Mouse (Mus musculus) right cerebral cortex, postnatal 14 days (tissue): Measurements from ENCODE around the gene Rab2b.

Experiments used
- DNase-seq: peaks from one replicate; pipeline ENCODE4 v3.0.0; 2022

Gene Rab2b

GRCm38 (mm10) chr14:52272781-52273180 is 6.6 kb downstream of the Rab2b start:
- DNase-seq = no peak

GRCm38 (mm10) chr14:52257484-52258213 is 21.7 kb downstream of the Rab2b start, which contains the start of gene Chd8:
Gene Chd8 (minus strand): TSS chr14:52257780.
- peak; percentile 97 for DNase-seq

DNA sequence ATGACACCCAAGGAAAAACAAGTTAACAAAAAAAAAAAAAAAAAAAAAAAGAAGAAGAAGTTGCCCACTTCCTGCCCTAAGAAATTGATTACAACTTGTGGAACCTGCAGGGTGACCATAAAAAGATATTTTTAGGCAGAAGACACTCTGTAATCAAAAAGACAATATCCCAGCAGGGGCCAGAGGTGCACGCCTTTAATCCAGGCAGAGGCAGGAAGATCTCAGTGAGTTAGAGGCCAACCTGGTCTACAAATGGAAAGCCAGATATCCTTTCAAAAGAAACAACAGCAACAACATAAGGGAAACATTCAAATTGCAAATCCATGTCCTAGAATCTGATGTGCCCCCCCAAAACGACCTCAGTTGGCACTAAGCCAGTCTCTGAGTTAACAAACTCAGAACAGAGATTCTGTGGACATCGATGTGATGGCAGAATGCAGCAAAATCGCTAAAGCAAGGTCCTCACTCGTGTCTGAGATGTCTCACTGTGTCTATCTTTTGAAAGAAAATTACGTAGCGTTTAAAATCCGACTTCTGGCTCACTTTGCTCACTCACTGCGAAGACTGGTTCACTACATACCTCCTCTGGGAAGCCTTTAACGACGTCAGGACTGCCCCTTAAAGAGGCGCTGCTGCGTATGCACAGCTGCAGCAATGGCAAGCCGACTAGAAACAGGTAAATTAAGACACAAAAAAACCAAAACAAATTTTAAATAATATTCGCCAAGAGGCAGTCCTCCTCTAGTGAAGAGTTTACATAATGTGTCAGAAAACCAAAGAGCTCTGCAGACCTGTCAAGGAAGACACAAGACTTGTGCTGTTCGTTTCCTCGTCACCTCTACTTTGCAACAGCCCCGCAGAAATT is 22.8 kb downstream of the Rab2b start:
- DNase-seq = no peak

- DNase-seq = no peak
These were observed 33.2 kb downstream of the Rab2b start for GRCm38 (mm10) chr14:52246129-52246528.

DNA sequence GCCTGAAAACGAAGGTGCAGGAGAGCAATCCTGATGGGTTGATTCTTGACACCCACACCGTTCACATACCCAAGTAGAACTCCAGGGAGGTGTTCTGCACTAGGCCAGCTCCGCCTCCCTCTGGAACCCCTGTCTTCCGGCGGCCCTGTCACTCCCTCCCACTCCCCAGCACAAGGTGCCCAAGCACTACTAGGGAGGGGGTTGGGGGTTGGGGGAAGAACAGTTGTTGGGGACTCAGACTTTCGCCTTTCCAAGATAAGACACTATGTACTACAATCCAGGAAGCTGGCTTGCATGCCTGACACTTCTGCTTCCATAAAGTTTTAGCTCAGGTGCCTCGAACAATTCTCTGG is 34.7 kb downstream of the Rab2b start:
- no peak for DNase-seq

- peak; percentile 99 for DNase-seq
These were observed 35.2 kb downstream of the Rab2b start for GRCm38 (mm10) chr14:52244041-52244689.

GRCm38 (mm10) chr14:52236216-52236615 is 43.1 kb downstream of the Rab2b start:
- DNase-seq = no peak

GRCm38 (mm10) chr14:52235165-52235564 is 44.2 kb downstream of the Rab2b start:
- no peak for DNase-seq

DNA sequence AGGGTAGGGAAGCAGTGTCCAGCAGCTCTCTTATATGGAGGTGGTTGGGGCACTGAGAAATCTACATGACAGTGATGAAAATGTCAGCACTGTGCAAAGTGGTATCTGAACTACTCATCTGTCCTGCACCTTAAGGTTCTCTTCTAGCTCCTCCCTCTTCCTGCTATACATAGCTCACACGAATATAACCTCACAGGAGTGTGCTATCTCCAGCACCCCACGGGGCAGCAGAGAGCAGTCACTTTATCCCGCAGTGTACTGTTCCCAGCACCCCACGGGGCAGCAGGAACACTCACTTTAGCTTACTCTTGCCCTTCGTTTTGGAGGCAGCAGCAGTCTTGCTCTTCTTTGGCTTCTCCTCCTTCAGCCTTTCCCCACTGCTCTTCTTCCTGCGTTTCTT is 47.1 kb downstream of the Rab2b start:
- DNase-seq = no peak

DNA sequence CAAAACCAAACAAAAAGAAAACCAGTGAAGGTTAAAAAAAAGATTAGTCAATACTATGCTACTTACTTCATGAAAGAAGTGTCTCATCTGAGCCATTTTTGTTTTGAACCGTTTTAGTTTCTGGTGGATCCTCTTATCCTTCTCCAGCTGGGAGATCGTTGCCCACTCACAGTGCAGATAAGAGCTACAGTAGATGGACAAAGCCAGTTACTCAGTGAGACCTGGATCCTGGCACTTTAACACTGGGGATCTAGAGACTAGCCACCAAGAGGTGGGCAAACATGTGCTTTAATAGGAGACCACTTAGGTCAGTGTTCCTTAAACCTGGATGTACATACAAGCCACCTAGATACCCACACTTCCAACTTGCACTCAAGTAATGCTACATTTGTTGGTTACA is 53.4 kb downstream of the Rab2b start:
- no peak for DNase-seq

GRCm38 (mm10) chr14:52217261-52217660 is 62.1 kb downstream of the Rab2b start:
- no peak for DNase-seq
